Mouse (Mus musculus) liver, embryonic 13.5 days (tissue): ENCODE results near the gene Hist1h2ak. TPM values are rescaled to one million over a fixed set of nuclear protein-coding genes. Genes with fewer than 3 reads are reported as not detected.
"Not testable (repeated sequence)": the region's sequence is repeated elsewhere in the genome, so short reads cannot be mapped to it uniquely, and the experiment has no call there.

Experiments used
- ATAC-seq: fragments of 200-750 bp; cut with Nextera tagmentation; 2 replicates; pipeline ENCODE4 v1.8.0; 2017; ENCODE audit warnings: low read depth, mild to moderate bottlenecking, moderate number of reproducible peaks, moderate library complexity
- DNase-seq: peaks from one replicate; pipeline ENCODE4 v3.0.0; 2022
- H3K27ac ChIP-seq: fragments of 300-500 bp; sonication (generic); 2 replicates; pipeline ENCODE4 v1.5.1; 2015; ENCODE audit warnings: moderate library complexity, mild to moderate bottlenecking, inconsistent platforms
- H3K27me3 ChIP-seq: fragments of 300-500 bp; sonication (generic); 2 replicates; pipeline ENCODE4 v1.6.1; 2015; ENCODE audit warnings: mild to moderate bottlenecking, inconsistent platforms
- H3K36me3 ChIP-seq: fragments of 300-500 bp; sonication (generic); 2 replicates; pipeline ENCODE4 v1.6.1; 2015; ENCODE audit warnings: mild to moderate bottlenecking, inconsistent platforms
- H3K4me1 ChIP-seq: fragments of 300-500 bp; sonication (generic); replicated peaks from 2 replicates; pipeline ENCODE4 v1.6.1; 2015; ENCODE audit warnings: inconsistent platforms
- H3K4me2 ChIP-seq: fragments of 300-500 bp; sonication (generic); 2 replicates; pipeline ENCODE4 v1.6.1; 2015; ENCODE audit warnings: inconsistent platforms, mild to moderate bottlenecking, moderate library complexity
- H3K4me3 ChIP-seq: fragments of 300-500 bp; sonication (generic); replicated peaks from 2 replicates; pipeline ENCODE4 v1.5.1; 2015; ENCODE audit warnings: mild to moderate bottlenecking, inconsistent platforms
- H3K9ac ChIP-seq: fragments of 300-500 bp; sonication (generic); 2 replicates; pipeline ENCODE4 v1.6.1; 2015; ENCODE audit warnings: mild to moderate bottlenecking, inconsistent platforms
- H3K9me3 ChIP-seq: fragments of 300-500 bp; sonication (generic); replicated peaks from 2 replicates; pipeline ENCODE4 v1.6.1; 2016; ENCODE audit warnings: inconsistent platforms
- WGBS: fragments of 180-500 bp; shearing (Covaris S2); methylation state at CpG from one replicate; pipeline ENCODE4 v1.1.7; 2015; ENCODE audit not compliant: insufficient replicate concordance; 5-methylcytosine and 5-hydroxymethylcytosine counted together
- polyA plus RNA-seq: library from polyadenylated mRNA; unstranded; fragments of >200 nt; fragmentation: Nextera tagmentation; extraction: Ambion mirVana; gene quantifications from 2 replicates; pipeline ENCODE4 v1.2.1, GENCODE M21; 2015

The Hist1h2ak gene
- polyA plus RNA-seq, 1 experiment from 2014 or later = 91.0 TPM

DNA sequence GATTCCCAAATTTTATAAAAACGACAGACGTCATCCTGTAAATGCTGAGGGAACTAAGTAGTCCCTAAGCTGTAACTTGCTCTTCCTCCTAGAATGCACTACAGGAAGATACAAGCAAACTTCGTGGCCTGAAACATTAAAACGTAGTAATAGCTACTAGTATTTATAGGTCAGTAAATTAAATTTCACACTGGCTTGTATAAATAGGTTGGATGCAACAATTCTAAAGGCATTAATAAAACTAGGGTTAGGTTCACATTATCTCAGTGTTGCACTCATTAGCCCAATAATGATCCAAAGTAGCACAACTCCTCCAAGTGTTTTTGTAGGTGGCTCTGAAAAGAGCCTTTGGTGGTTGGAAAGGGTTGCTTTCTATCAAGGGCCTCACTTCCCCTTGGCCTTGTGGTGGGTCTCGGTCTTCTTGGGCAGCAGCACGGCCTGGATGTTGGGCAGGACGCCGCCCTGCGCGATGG is 540 bp downstream of the Hist1h2ak start:
- Histone ChIP-seq H3K36me3 (no peaks in the 10 kb centered on the region), H3K9ac (peak overlapping the region; percentile 83), H3K4me1 (peaks cover 35% of the 10 kb centered on the region), H3K4me2 (peak overlapping the region; percentile 78), H3K27ac (peak overlapping the region; percentile 99), H3K4me3 (peak overlapping the region; percentile 58), H3K9me3 (no peaks in the 10 kb centered on the region), H3K27me3 (no peaks in the 10 kb centered on the region)
- DNase-seq = no peak
- under 1% methylated on average over 10 of the region's 10 CpGs for WGBS
- no peak for ATAC-seq

DNA sequence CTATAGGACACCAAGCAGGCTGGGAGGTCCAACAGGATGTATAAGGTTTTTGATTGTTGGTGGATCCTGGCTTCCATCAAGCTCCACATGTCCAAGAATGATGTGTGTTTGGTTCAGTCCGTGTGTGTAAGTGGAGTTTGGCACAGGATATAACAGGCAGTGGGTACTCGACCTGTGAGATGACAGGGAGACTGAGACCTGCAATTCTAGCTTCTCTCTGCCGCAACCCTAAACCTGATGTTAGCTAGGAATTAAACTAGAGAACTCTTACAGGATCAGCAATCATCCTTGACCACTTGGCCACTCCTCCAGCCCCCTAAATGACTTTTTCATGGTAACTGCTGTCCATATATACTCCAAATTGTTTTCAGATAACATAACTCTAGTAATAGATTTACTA is 1.3 kb downstream of the Hist1h2ak start:
- Histone ChIP-seq H3K4me3 (peak overlapping the region; percentile 58), H3K9ac (peak overlapping the region; percentile 83), H3K4me2 (peak overlapping the region; percentile 78), H3K9me3 (no peaks in the 10 kb centered on the region), H3K27ac (peak overlapping the region; percentile 99), H3K4me1 (peaks cover 38% of the 10 kb centered on the region), H3K27me3 (no peaks in the 10 kb centered on the region), H3K36me3 (0 out of 2 replicates have a peak, but pooled peaks cover 3% of the 10 kb centered on the region)
- DNase-seq = no peak
- 35% methylated on average over 3 of the region's 3 CpGs for WGBS
- ATAC-seq = no peak

DNA sequence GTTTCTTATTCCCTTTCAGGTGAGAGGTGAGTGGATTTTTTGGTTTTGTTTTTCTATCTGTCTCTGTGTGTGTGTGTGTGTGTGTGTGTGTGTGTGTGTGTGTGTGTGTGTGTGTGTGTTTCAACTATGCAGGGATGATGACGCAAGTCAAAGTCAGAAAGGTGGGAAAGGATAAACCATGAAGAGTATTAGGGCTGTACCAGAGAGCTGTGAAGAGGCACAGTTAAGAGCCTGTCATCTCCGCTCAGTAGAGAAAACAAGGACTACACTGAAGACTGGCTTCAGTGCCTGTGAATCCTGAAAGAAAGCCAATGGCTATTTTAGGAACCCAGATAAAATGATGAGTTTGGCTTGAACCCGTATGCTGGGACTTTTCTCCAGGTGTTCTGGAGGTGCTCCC is 1.8 kb downstream of the Hist1h2ak start:
- Histone ChIP-seq H3K4me1 (peaks cover 37% of the 10 kb centered on the region), H3K9ac (peak overlapping the region; percentile 83), H3K4me3 (peak overlapping the region; percentile 58), H3K27ac (peak overlapping the region; percentile 99), H3K27me3 (no peaks in the 10 kb centered on the region), H3K9me3 (no peaks in the 10 kb centered on the region), H3K4me2 (peak overlapping the region; percentile 78), H3K36me3 (0 out of 2 replicates have a peak, but pooled peaks cover 4% of the 10 kb centered on the region)
- no peak for DNase-seq
- 50% methylated on average over 3 of the region's 3 CpGs for WGBS
- no peak for ATAC-seq

DNA sequence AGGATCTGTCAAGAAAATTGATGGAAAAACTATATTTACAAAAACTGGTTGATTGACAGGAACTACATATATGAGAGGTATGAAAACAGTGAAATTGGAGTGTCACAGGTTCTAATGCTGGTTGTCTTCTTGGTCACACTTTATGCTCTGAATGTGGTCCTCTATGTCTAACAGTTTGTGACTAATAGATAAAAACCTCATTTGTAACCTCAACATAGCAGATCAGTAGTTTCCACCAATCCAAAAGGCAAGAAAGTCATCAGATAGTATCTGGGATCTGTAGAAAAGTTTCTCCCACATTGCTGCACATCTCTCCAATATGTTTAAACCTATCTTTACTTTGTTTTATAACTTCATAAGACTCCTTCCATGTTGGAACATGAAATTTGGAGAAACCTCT is 2.2 kb downstream of the Hist1h2ak start:
- Histone ChIP-seq H3K4me1 (peaks cover 38% of the 10 kb centered on the region), H3K4me3 (peak overlapping the region; percentile 58), H3K27ac (peak overlapping the region; percentile 99), H3K36me3 (0 out of 2 replicates have a peak, but pooled peaks cover 4% of the 10 kb centered on the region), H3K9me3 (no peaks in the 10 kb centered on the region), H3K9ac (peak overlapping the region; percentile 83), H3K27me3 (no peaks in the 10 kb centered on the region), H3K4me2 (peak overlapping the region; percentile 78)
- no peak for DNase-seq
- no peak for ATAC-seq

DNA sequence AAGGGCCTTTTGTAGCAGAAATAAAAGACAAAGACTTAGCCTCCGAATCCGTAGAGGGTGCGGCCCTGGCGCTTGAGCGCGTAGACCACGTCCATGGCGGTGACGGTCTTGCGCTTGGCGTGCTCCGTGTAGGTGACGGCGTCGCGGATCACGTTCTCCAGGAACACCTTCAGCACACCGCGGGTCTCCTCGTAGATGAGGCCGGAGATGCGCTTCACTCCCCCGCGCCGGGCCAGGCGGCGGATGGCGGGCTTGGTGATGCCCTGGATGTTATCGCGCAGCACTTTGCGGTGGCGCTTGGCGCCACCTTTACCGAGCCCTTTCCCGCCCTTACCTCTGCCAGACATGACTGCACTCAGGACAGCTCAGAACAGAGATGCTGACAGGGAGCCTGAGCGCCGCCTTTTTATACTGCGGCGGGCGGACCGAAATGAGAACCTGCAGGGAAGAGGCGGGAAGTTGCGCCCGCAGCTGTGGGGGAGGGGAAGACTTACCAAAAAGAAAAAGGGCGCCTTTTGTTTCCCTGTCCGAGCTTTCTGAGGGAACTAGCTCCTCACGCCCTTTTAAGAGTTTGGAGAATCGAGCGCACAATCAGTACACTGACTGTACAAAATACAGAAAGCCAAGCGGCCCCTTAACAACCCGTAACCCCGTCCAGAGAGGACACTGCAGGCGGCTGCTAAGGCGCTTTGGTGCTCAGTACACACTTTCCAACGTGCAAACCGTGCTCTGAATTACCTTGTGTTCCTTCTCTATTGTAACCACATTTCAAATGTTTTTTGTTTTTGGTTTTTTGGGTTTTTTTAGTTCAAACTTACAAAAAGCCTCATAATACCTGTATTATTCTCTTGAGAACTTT is 3.2 kb downstream of the Hist1h2ak start, which contains the start of gene Hist1h4k:
Gene Hist1h4k (minus strand): TSS at position 347 of the 859 bp plus-strand sequence.
- not testable (repeated sequence) for H3K27me3 ChIP-seq, H3K36me3 ChIP-seq, H3K9me3 ChIP-seq
- H3K27ac ChIP-seq = peak within 1 kb of the TSS; percentile 99
- peak within 1 kb of the TSS; percentile 87 for H3K9ac ChIP-seq
- H3K4me3 ChIP-seq = peak within 1 kb of the TSS; percentile 69
- peak within 1 kb of the TSS; percentile 80 for H3K4me2 ChIP-seq
- peaks cover 41% of the 10 kb centered on the region for H3K4me1 ChIP-seq
- ATAC-seq (peak; percentile 63), DNase-seq (peak; percentile 88)
- under 1% methylated on average over 49 of the region's 56 CpGs for WGBS

DNA sequence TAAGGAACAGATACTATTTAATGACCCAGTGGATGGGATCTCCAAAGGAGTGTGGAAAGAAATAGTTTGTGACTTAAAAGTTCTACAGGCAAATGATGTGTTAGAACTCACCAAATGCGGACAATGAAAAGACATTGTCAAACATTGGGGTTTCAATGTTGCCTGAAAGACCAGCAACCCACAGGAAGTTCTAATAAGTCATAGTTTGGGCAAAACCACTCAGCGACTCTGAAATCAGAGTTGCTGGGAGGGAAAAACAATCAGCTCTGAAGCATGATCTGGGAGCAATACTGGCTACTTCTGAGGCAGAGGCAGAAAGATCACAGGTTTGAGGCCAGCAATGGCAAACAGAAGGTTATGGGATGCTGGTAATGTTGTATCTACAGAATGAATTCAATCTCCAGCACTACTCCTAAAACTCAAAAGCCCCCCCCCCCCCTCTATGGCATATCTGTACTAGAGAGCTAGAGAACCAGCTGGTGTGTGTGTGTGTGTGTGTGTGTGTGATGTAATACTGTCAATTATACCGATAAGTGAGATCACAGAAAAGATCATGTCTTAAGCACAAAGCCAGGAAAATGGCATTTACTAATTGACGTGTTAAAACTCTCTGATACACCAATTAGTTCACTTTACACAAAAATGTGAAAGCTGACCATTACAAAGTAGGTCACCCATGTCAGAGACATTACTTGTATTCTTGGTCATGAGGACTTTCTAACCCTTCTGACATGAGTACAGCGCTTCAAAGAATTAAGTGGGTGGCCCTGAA is 4.1 kb downstream of the Hist1h2ak start:
- 0 out of 2 replicates have a peak, but pooled peaks cover 4% of the 10 kb centered on the region for H3K36me3 ChIP-seq
- ATAC-seq (no peak), DNase-seq (no peak)
- H3K27ac ChIP-seq = peak overlapping the region; percentile 97
- H3K4me2 ChIP-seq = peak overlapping the region; percentile 80
- H3K9me3 ChIP-seq = no peaks in the 10 kb centered on the region
- WGBS = 3% methylated on average over 5 of the region's 5 CpGs
- no peaks in the 10 kb centered on the region for H3K27me3 ChIP-seq
- H3K4me3 ChIP-seq = peak overlapping the region; percentile 69
- peaks cover 42% of the 10 kb centered on the region for H3K4me1 ChIP-seq
- H3K9ac ChIP-seq = peak overlapping the region; percentile 87

DNA sequence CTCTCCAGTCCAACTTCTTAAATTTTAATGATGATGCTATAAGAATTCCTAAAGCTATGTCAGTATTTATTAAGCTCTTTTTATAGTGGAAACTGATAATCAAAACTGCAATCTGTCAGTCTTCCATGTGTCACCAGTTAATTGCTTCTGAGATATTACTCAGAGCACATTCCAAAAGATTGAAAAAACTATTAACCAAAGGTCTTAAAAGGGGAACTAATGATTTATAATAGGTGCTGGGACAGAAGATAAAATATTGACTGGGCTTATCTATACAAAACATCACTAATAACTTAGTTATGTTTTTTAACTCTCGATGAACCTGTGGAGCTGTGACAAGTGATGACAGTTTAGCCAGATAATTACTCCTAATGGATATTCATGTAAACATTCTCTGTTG is 8.6 kb downstream of the Hist1h2ak start:
- no peak overlapping the region for H3K4me3 ChIP-seq
- H3K27ac ChIP-seq = no peak overlapping the region
- DNase-seq = no peak
- no peaks in the 10 kb centered on the region for H3K9me3 ChIP-seq
- no peaks in the 10 kb centered on the region for H3K27me3 ChIP-seq
- H3K9ac ChIP-seq = no peak overlapping the region
- ATAC-seq = no peak
- H3K36me3 ChIP-seq = 0 out of 2 replicates have a peak, but pooled peaks cover 4% of the 10 kb centered on the region
- H3K4me2 ChIP-seq = no peak overlapping the region
- H3K4me1 ChIP-seq = peaks cover 30% of the 10 kb centered on the region
- whole genome bisulfite sequencing = 44% methylated on average over 1 of the region's 1 CpGs

DNA sequence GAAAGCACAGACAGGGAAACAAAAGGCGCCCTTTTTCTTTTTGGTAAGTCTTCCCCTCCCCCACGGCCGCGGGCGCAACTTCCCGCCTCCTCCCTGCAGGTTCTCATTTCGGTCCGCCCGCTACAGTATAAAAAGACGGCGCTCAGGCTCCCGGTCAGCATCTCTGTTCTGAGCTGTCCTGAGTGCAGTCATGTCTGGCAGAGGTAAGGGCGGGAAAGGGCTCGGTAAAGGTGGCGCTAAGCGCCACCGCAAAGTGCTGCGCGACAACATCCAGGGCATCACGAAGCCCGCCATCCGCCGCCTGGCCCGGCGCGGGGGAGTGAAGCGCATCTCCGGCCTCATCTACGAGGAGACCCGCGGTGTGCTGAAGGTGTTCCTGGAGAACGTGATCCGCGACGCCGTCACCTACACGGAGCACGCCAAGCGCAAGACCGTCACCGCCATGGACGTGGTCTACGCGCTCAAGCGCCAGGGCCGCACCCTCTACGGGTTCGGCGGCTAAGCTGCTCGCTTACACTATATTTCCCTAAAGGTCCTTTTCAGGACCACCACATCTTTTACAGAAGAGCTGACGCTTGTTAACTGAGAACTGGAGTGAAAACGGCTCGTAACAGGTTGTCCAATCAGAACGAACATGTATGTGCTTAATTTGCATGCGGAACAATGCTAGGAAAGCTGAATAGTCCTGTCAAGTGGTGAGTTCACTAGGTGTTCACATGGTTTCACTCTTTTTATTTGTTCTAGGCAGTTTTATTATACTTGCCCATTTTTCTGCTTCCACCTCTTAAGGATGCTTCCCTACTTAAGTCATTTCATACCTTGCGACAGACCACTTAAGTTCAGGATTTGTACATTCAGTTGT is 18.5 kb downstream of the Hist1h2ak start, which contains the start of gene Hist1h4j:
Gene Hist1h4j (plus strand): TSS at position 159 of the 862 bp plus-strand sequence.
- WGBS = under 1% methylated on average over 42 of the region's 56 CpGs
- not testable (repeated sequence) for H3K9me3 ChIP-seq, H3K27me3 ChIP-seq, H3K36me3 ChIP-seq
- DNase-seq (peak; percentile 79), ATAC-seq (peak; percentile 90)
- Histone ChIP-seq H3K4me1 (peaks cover 41% of the 10 kb centered on the region), H3K4me3 (peak within 1 kb of the TSS; percentile 63), H3K9ac (peak within 1 kb of the TSS; percentile 81), H3K4me2 (peak within 1 kb of the TSS; percentile 80), H3K27ac (peak within 1 kb of the TSS; percentile 96)

DNA sequence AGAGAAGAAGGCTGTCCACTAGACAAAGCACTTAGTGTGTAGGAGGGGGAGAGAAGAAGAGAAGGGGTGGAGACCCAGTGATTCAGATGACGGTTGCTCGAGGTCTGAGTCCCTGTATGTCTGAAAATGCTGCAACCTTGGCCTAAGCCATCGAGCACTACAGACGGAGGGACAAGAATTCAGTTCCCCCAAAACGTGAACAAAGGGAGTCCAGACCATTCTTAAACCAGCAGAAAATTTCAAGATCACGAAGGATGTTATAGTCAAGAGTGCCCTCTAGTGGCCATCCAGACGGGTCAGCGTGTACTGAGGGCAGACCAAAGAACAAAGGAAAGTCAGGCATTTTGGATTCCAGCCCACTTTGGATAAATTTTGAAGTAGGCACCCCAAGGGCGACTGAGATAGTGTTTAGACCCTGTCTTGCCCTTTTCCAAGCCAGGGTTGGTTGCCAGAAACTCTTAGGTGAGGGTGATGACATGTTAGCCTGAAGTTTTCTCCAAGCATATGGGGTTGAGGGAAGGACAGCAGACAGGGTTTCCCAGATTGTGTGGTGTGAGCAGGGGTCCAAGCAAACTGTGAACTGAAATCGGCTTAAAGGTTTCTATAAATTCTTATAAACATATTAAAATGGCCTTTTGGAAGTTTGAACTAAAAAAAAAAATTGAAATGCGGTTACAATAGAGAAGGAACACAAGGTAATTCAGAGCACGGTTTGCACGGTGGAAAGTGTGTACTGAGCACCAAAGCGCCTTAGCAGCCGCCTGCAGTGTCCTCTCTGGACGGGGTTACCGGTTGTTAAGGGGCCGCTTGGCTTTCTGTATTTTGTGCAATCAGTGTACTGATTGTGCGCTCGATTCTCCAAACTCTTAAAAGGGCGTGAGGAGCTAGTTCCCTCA is 19.4 kb downstream of the Hist1h2ak start:
- WGBS = 1% methylated on average over 21 of the region's 21 CpGs
- ATAC-seq = peak; percentile 60
- peak overlapping the region; percentile 96 for H3K27ac ChIP-seq
- peak overlapping the region; percentile 63 for H3K4me3 ChIP-seq
- H3K27me3 ChIP-seq = no peaks in the 10 kb centered on the region
- H3K4me1 ChIP-seq = peaks cover 41% of the 10 kb centered on the region
- H3K4me2 ChIP-seq = peak overlapping the region; percentile 80
- H3K9me3 ChIP-seq = no peaks in the 10 kb centered on the region
- peak; percentile 73 for DNase-seq
- H3K36me3 ChIP-seq = no peaks in the 10 kb centered on the region
- peak overlapping the region; percentile 81 for H3K9ac ChIP-seq

DNA sequence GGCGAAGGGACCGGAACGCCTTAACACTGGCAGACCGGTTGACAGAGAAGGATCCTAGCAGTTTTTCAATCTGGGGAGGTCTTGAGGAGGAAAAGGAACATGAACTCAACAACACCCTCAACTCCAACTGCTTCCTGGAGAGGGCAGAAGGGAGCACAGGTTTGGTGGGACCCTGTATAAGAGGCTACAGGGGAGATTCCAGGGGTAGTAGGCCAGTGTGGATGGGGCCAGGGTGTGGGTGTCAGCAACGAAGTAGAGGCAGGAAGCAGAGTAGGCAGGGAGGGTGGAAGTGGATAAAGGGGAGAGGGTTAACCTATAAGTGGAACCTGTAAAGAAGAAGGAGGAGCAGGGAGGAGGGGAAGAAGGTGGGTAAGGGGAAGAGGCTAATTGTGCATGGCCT is 20.2 kb downstream of the Hist1h2ak start:
- H3K4me2 ChIP-seq = no peak overlapping the region

More for the DNA sequence above, 20.2 kb downstream of the Hist1h2ak start:
- WGBS = 73% methylated on average over 5 of the region's 5 CpGs
- H3K27me3 ChIP-seq = no peaks in the 10 kb centered on the region
- H3K9ac ChIP-seq = peak overlapping the region; percentile 81
- no peaks in the 10 kb centered on the region for H3K9me3 ChIP-seq
- ATAC-seq = no peak
- no peak overlapping the region for H3K4me3 ChIP-seq
- peak overlapping the region; percentile 96 for H3K27ac ChIP-seq
- no peak for DNase-seq
- H3K36me3 ChIP-seq = no peaks in the 10 kb centered on the region
- peaks cover 37% of the 10 kb centered on the region for H3K4me1 ChIP-seq
